20 mouse cellular contexts compared by ENCODE assay signal in genomic region chr7:97495052-97495451, GRCm38 (mm10).
"Had no signal": no experiment of that assay in that cellular context is flagged by ENCODE, and none has a peak within 500 bp of the region (broad histone marks: within the 10 kb centered on the region; RNA-seq: fewer than 3 reads in every experiment).

No protein-coding gene starts in this region.

- H3K4me3 ChIP-seq: lung, embryonic 15.5 days; midbrain, embryonic 10.5 days; midbrain, embryonic 12.5 days; myocyte; neural tube, embryonic 13.5 days; neural tube, embryonic 15.5 days; stomach, embryonic 15.5 days had no signal

- H3K27ac ChIP-seq: liver, embryonic 14.5 days; lung, embryonic 15.5 days; midbrain, embryonic 10.5 days; midbrain, embryonic 12.5 days; neural tube, embryonic 13.5 days; neural tube, embryonic 15.5 days; stomach, embryonic 15.5 days; stomach, postnatal 0 days had no signal

- H3K4me2 ChIP-seq: lung, embryonic 15.5 days; midbrain, embryonic 12.5 days; neural tube, embryonic 13.5 days; neural tube, embryonic 15.5 days; stomach, embryonic 15.5 days had no signal

- H3K9me3 ChIP-seq: lung, embryonic 15.5 days; midbrain, embryonic 12.5 days; neural tube, embryonic 13.5 days; neural tube, embryonic 15.5 days; stomach, embryonic 15.5 days had no signal

- H3K9ac ChIP-seq: liver, embryonic 14.5 days; lung, embryonic 15.5 days; midbrain, embryonic 12.5 days; neural tube, embryonic 13.5 days; neural tube, embryonic 15.5 days; stomach, embryonic 15.5 days had no signal

- ATAC-seq: midbrain, embryonic 16.5 days had no signal

- H3K27me3 ChIP-seq: lung, embryonic 15.5 days; midbrain, embryonic 12.5 days; neural tube, embryonic 13.5 days; neural tube, embryonic 15.5 days; stomach, embryonic 15.5 days had no signal

- DNase-seq: lung, adult 2 months; lung, postnatal 10 days; lung, postnatal 4 days; midbrain, embryonic 14.5 days; retina, postnatal 1 day; right cerebral cortex, adult 18-20 months; right cerebral cortex, postnatal 25 days; right cerebral cortex, postnatal 4 days; thymus, postnatal 14 days; thymus, postnatal 36 days had no signal

- H3K4me1 ChIP-seq: lung, embryonic 15.5 days; midbrain, embryonic 10.5 days; midbrain, embryonic 12.5 days; neural tube, embryonic 13.5 days; neural tube, embryonic 15.5 days; stomach, embryonic 15.5 days had no signal
